Mouse (Mus musculus) heart, adult 2 months (tissue): ENCODE measurements around the gene Ubxn2a. TPM values are rescaled to one million over a fixed set of nuclear protein-coding genes. Genes with fewer than 3 reads are reported as not detected.

Source experiments
- DNase-seq, 2 experiments: peaks; one replicate each; pipeline ENCODE4 v3.0.0; 2021
- H3K27ac ChIP-seq: fragments of 200-600 bp; 2 replicates; pipeline ENCODE4 v1.8.1; 2022
- H3K27me3 ChIP-seq: fragments of 200-500 bp; 2 replicates; pipeline ENCODE4 v1.6.1; 2012; ENCODE audit warnings: mild to moderate bottlenecking, low read length, inconsistent platforms, mixed read lengths; ENCODE audit not compliant: control insufficient read depth, insufficient read depth
- H3K36me3 ChIP-seq: fragments of 200-500 bp; 2 replicates; pipeline ENCODE4 v1.6.1; 2012; ENCODE audit warnings: low read length, inconsistent platforms; ENCODE audit not compliant: control insufficient read depth, insufficient read depth
- H3K4me1 ChIP-seq: fragments of 200-500 bp; 2 replicates; pipeline ENCODE4 v1.6.1; 2011; ENCODE audit warnings: low read length; ENCODE audit not compliant: control insufficient read depth, insufficient read depth
- H3K4me3 ChIP-seq: fragments of 200-600 bp; 2 replicates; pipeline ENCODE4 v1.8.1; 2022
- H3K79me2 ChIP-seq: fragments of 200-500 bp; replicated peaks from 2 replicates; pipeline ENCODE4 v1.6.1; 2012; ENCODE audit warnings: mild to moderate bottlenecking, inconsistent platforms, low read length, moderate library complexity, mixed read lengths; ENCODE audit not compliant: control insufficient read depth, insufficient read depth
- H3K9ac ChIP-seq: fragments of 200-500 bp; 2 replicates; pipeline ENCODE4 v1.6.1; 2012; ENCODE audit warnings: low read depth, mild to moderate bottlenecking, control low read depth, inconsistent platforms, low read length, mixed read lengths
- CTCF ChIP-seq: fragments of 200-600 bp; IDR thresholded peaks from 2 replicates; pipeline ENCODE4 v1.8.1; 2022; ENCODE audit warnings: antibody characterized with exemption, mild to moderate bottlenecking, moderate library complexity
- EP300 ChIP-seq: fragments of 200-500 bp; IDR thresholded peaks from 2 replicates; pipeline ENCODE4 v1.6.1; 2011; ENCODE audit warnings: low read depth, low read length, control low read depth; ENCODE audit not compliant: insufficient read depth
- POLR2A ChIP-seq: fragments of 200-500 bp; IDR thresholded peaks from 2 replicates; pipeline ENCODE4 v1.6.1; 2011; ENCODE audit warnings: mild to moderate bottlenecking, low read depth, low read length, control low read depth; ENCODE audit not compliant: insufficient read depth
- WGBS: fragments of 180-500 bp; shearing (Covaris S2); methylation state at CpG from one replicate; pipeline ENCODE4 v1.1.7; 2018; 5-methylcytosine and 5-hydroxymethylcytosine counted together
- intact Hi-C: fragments of 180-260 bp; cut with DNase I; formaldehyde crosslinking; loops from one replicate; pipeline ENCODE4 v1.15.1; 2025
- polyA plus RNA-seq: library from polyadenylated mRNA; depleted of rRNA; stranded (reverse); fragments of >200 nt; gene quantifications from 2 replicates; pipeline ENCODE4 v1.2.3, GENCODE M21; 2012; rRNA removed
- total RNA-seq, 2 experiments: library from RNA; stranded (reverse); gene quantifications; 2 replicates each; pipeline ENCODE4 v1.2.3; 2021

Ubxn2a gene
- total and polyA plus RNA-seq, 3 experiments: 11.2 to 76.0 (median 72.1) TPM

DNA sequence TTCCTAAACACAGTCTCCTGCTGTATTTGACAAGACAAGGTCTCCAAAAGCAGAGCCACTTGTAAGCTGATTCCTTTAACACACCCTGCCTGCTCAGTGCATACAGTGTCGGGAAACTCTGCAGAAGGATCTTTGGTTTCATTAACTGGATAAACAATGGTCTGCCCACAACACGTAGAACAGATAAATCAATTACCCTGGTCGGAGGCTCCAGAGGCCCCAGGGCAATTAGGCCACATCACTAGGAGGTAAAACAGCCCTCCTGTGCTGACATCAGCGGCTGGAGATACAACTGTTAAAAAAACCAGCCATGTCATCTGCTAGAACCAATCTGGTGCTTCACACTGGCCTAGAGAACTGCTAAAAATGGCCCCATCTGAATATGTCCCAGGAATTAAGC lies 70.5 kb downstream of the Ubxn2a start:
- H3K4me1 ChIP-seq: no peaks in the 10 kb centered on the region
- H3K36me3 ChIP-seq: no peaks in the 10 kb centered on the region
- no peak overlapping the region for H3K4me3 ChIP-seq
- intact Hi-C loops: no loop called here
- 54% methylated on average over 4 of the region's 4 CpGs for WGBS
- H3K27me3 ChIP-seq: no peaks in the 10 kb centered on the region
- no peak for DNase-seq
- no peaks in the 10 kb centered on the region for H3K79me2 ChIP-seq
- H3K27ac ChIP-seq: no peak overlapping the region
- TF ChIP-seq CTCF (no peak), POLR2A (no peak), EP300 (no peak)
- no peak overlapping the region for H3K9ac ChIP-seq

Other genes starting within 250 kb of the Ubxn2a start
- gene Fam228a, start 169.3 kb downstream of the Ubxn2a start, total RNA-seq: not detected
- 0.06 and 0.18 TPM in 2 replicates for gene Fam228a, start 169.3 kb downstream of the Ubxn2a start, polyA plus RNA-seq
- gene Pfn4, start 138.7 kb downstream of the Ubxn2a start, total RNA-seq: 1 to 10 TPM; 2.5 to 2.9 TPM
- 1.8 and 4.3 TPM in 2 replicates for gene Pfn4, start 138.7 kb downstream of the Ubxn2a start, polyA plus RNA-seq
- 1 to 10 TPM; 2.0 to 2.1 TPM for gene Fam228b, start 138.4 kb downstream of the Ubxn2a start, total RNA-seq
- gene Fam228b, start 138.4 kb downstream of the Ubxn2a start, polyA plus RNA-seq: 0.88 and 0.97 TPM in 2 replicates
- 10 to 100 TPM; 42.0 to 42.8 TPM for gene Sf3b6, start 90.2 kb downstream of the Ubxn2a start, total RNA-seq
- gene Sf3b6, start 90.2 kb downstream of the Ubxn2a start, polyA plus RNA-seq: 31.5 and 46.8 TPM in 2 replicates
- 1 to 10 TPM in 1 of 2 experiments, under 1 TPM in 1; 0.50 to 1.1 TPM for gene Fkbp1b, start 66.1 kb downstream of the Ubxn2a start, total RNA-seq
- gene Fkbp1b, start 66.1 kb downstream of the Ubxn2a start, polyA plus RNA-seq: 2.4 and 3.6 TPM in 2 replicates
- 1 to 10 TPM; 6.2 to 9.1 TPM for gene Wdcp, start 64.4 kb downstream of the Ubxn2a start, total RNA-seq
- 7.4 and 12.7 TPM in 2 replicates for gene Wdcp, start 64.4 kb downstream of the Ubxn2a start, polyA plus RNA-seq
- gene Mfsd2b, start 33.3 kb downstream of the Ubxn2a start, total RNA-seq: 1 to 10 TPM in 1 of 2 experiments, under 1 TPM in 1; 0.55 to 2.3 TPM
- 1.7 and 2.0 TPM in 2 replicates for gene Mfsd2b, start 33.3 kb downstream of the Ubxn2a start, polyA plus RNA-seq
- 10 to 100 TPM; 13.7 to 14.6 TPM for gene Atad2b, start 9.6 kb upstream of the Ubxn2a start, total RNA-seq
- 4.0 and 7.4 TPM in 2 replicates for gene Atad2b, start 9.6 kb upstream of the Ubxn2a start, polyA plus RNA-seq